Mouse (Mus musculus) midbrain, embryonic 16.5 days (tissue): ENCODE data around the gene Cpeb2. TPM values are rescaled to one million over a fixed set of nuclear protein-coding genes. Genes with fewer than 3 reads are reported as not detected.

Experiments
- ATAC-seq: fragments of 200-750 bp; cut with Nextera tagmentation; 2 replicates; pipeline ENCODE4 v1.8.0; 2017; ENCODE audit warnings: moderate TSS enrichment
- H3K27ac ChIP-seq: fragments of 300-500 bp; sonication (generic); 2 replicates; pipeline ENCODE4 v1.5.1; 2014; ENCODE audit warnings: mild to moderate bottlenecking, low read length, mixed read lengths
- H3K27me3 ChIP-seq: fragments of 300-500 bp; sonication (generic); 2 replicates; pipeline ENCODE4 v1.6.1; 2014; ENCODE audit warnings: low read depth, low read length, mixed read lengths; ENCODE audit not compliant: control insufficient read depth, insufficient read depth
- H3K36me3 ChIP-seq: fragments of 300-500 bp; sonication (generic); 2 replicates; pipeline ENCODE4 v1.6.1; 2014; ENCODE audit warnings: mild to moderate bottlenecking, low read length, moderate library complexity, mixed read lengths; ENCODE audit not compliant: control insufficient read depth, insufficient read depth
- H3K4me1 ChIP-seq: fragments of 300-500 bp; sonication (generic); 2 replicates; pipeline ENCODE4 v1.6.1; 2014; ENCODE audit warnings: mild to moderate bottlenecking, low read length, mixed read lengths; ENCODE audit not compliant: control insufficient read depth, insufficient read depth
- H3K4me2 ChIP-seq: fragments of 300-500 bp; sonication (generic); 2 replicates; pipeline ENCODE4 v1.6.1; 2014; ENCODE audit warnings: mild to moderate bottlenecking, low read length, mixed read lengths
- H3K4me3 ChIP-seq: fragments of 300-500 bp; sonication (generic); 2 replicates; pipeline ENCODE4 v1.5.1; 2014; ENCODE audit warnings: low read depth, mild to moderate bottlenecking, low read length, moderate library complexity, mixed read lengths
- H3K9ac ChIP-seq: fragments of 300-500 bp; sonication (generic); 2 replicates; pipeline ENCODE4 v1.6.1; 2014; ENCODE audit warnings: low read depth, low read length, mixed read lengths
- H3K9me3 ChIP-seq: fragments of 300-500 bp; sonication (generic); replicated peaks from 2 replicates; pipeline ENCODE4 v1.6.1; 2014; ENCODE audit warnings: mild to moderate bottlenecking, low read length, mixed read lengths; ENCODE audit not compliant: control insufficient read depth, poor library complexity, severe bottlenecking
- WGBS: fragments of 180-500 bp; shearing (Covaris S2); extraction: QIAGEN DNeasy Blood & Tissue Kit; methylation state at CpG from one replicate; pipeline ENCODE4 v1.1.7; 2014; 5-methylcytosine and 5-hydroxymethylcytosine counted together
- polyA plus RNA-seq: library from polyadenylated mRNA; unstranded; fragments of >200 nt; fragmentation: Nextera tagmentation; extraction: Ambion mirVana; gene quantifications from 2 replicates; pipeline ENCODE4 v1.2.1, GENCODE M21; 2015

Cpeb2 gene
- polyA plus RNA-seq, 1 experiment from 2014 or later: 15.7 TPM

- H3K4me1 ChIP-seq: no peaks in the 10 kb centered on the region
- 91% methylated on average over 4 of the region's 4 CpGs for WGBS
- no peak overlapping the region for H3K4me3 ChIP-seq
- H3K9ac ChIP-seq: no peak overlapping the region
- H3K9me3 ChIP-seq: no peaks in the 10 kb centered on the region
- peaks cover 6% of the 10 kb centered on the region; the same call in 1 of the 2 replicates for H3K36me3 ChIP-seq
- H3K4me2 ChIP-seq: no peak overlapping the region
- H3K27ac ChIP-seq: no peak overlapping the region
- no peaks in the 10 kb centered on the region for H3K27me3 ChIP-seq
- no peak for ATAC-seq
Measured at GRCm38 (mm10) chr5:43293136-43293535, 60.2 kb downstream of the Cpeb2 start.

GRCm38 (mm10) chr5:43297459-43297858, 64.5 kb downstream of the Cpeb2 start:
- H3K4me3 ChIP-seq: no peak overlapping the region
- H3K36me3 ChIP-seq: no peaks in the 10 kb centered on the region
- H3K4me2 ChIP-seq: no peak overlapping the region
- H3K4me1 ChIP-seq: no peaks in the 10 kb centered on the region
- H3K27ac ChIP-seq: no peak overlapping the region
- H3K9me3 ChIP-seq: no peaks in the 10 kb centered on the region
- H3K9ac ChIP-seq: no peak overlapping the region
- 86% methylated on average over 7 of the region's 7 CpGs for WGBS
- no peak for ATAC-seq
- H3K27me3 ChIP-seq: no peaks in the 10 kb centered on the region

- no peak overlapping the region for H3K27ac ChIP-seq
- no peak overlapping the region for H3K4me2 ChIP-seq
- H3K36me3 ChIP-seq: no peaks in the 10 kb centered on the region
- H3K9me3 ChIP-seq: no peaks in the 10 kb centered on the region
- no peak overlapping the region for H3K4me3 ChIP-seq
- WGBS: 83% methylated on average over 2 of the region's 2 CpGs
- H3K9ac ChIP-seq: no peak overlapping the region
- no peak for ATAC-seq
- H3K4me1 ChIP-seq: no peaks in the 10 kb centered on the region
- no peaks in the 10 kb centered on the region for H3K27me3 ChIP-seq
Measured at GRCm38 (mm10) chr5:43298975-43299374, 66.0 kb downstream of the Cpeb2 start.

GRCm38 (mm10) chr5:43300076-43300475, 67.1 kb downstream of the Cpeb2 start:
- Histone ChIP-seq H3K4me2 (no peak overlapping the region), H3K27me3 (no peaks in the 10 kb centered on the region), H3K4me1 (no peaks in the 10 kb centered on the region), H3K9me3 (no peaks in the 10 kb centered on the region), H3K36me3 (no peaks in the 10 kb centered on the region), H3K4me3 (no peak overlapping the region), H3K27ac (no peak overlapping the region), H3K9ac (no peak overlapping the region)
- ATAC-seq: no peak
- WGBS: 94% methylated on average over 5 of the region's 5 CpGs

GRCm38 (mm10) chr5:43300979-43301378, 68.0 kb downstream of the Cpeb2 start:
- no peaks in the 10 kb centered on the region for H3K27me3 ChIP-seq
- no peak overlapping the region for H3K4me3 ChIP-seq
- 45% methylated on average over 3 of the region's 3 CpGs for WGBS
- no peaks in the 10 kb centered on the region for H3K9me3 ChIP-seq
- no peaks in the 10 kb centered on the region for H3K4me1 ChIP-seq
- no peak overlapping the region for H3K9ac ChIP-seq
- no peak overlapping the region for H3K27ac ChIP-seq
- no peak overlapping the region for H3K4me2 ChIP-seq
- no peaks in the 10 kb centered on the region for H3K36me3 ChIP-seq
- ATAC-seq: no peak

- H3K36me3 ChIP-seq: no peaks in the 10 kb centered on the region
- ATAC-seq: no peak
- no peak overlapping the region for H3K4me2 ChIP-seq
- no peak overlapping the region for H3K9ac ChIP-seq
- no peak overlapping the region for H3K27ac ChIP-seq
- no peaks in the 10 kb centered on the region for H3K9me3 ChIP-seq
- H3K27me3 ChIP-seq: no peaks in the 10 kb centered on the region
- no peak overlapping the region for H3K4me3 ChIP-seq
- H3K4me1 ChIP-seq: no peaks in the 10 kb centered on the region
- WGBS: 74% methylated on average over 1 of the region's 1 CpGs
Measured at GRCm38 (mm10) chr5:43303504-43303903, 70.5 kb downstream of the Cpeb2 start.

GRCm38 (mm10) chr5:43305449-43305848, 72.5 kb downstream of the Cpeb2 start:
- no peaks in the 10 kb centered on the region for H3K36me3 ChIP-seq
- H3K4me1 ChIP-seq: no peaks in the 10 kb centered on the region
- H3K4me3 ChIP-seq: no peak overlapping the region
- H3K9me3 ChIP-seq: no peaks in the 10 kb centered on the region
- no peaks in the 10 kb centered on the region for H3K27me3 ChIP-seq
- no peak overlapping the region for H3K4me2 ChIP-seq
- ATAC-seq: no peak
- H3K27ac ChIP-seq: no peak overlapping the region
- 90% methylated on average over 3 of the region's 3 CpGs for WGBS
- no peak overlapping the region for H3K9ac ChIP-seq

GRCm38 (mm10) chr5:43309961-43310360, 77.0 kb downstream of the Cpeb2 start:
- Histone ChIP-seq H3K4me2 (no peak overlapping the region), H3K9me3 (no peaks in the 10 kb centered on the region), H3K9ac (no peak overlapping the region), H3K4me1 (no peaks in the 10 kb centered on the region), H3K27me3 (no peaks in the 10 kb centered on the region), H3K36me3 (no peaks in the 10 kb centered on the region), H3K27ac (no peak overlapping the region), H3K4me3 (no peak overlapping the region)
- WGBS: 43% methylated on average over 4 of the region's 4 CpGs
- no peak for ATAC-seq

- Histone ChIP-seq H3K27me3 (no peaks in the 10 kb centered on the region), H3K9ac (no peak overlapping the region), H3K36me3 (no peaks in the 10 kb centered on the region), H3K27ac (no peak overlapping the region), H3K4me2 (no peak overlapping the region), H3K4me3 (no peak overlapping the region), H3K9me3 (no peaks in the 10 kb centered on the region), H3K4me1 (no peaks in the 10 kb centered on the region)
- 83% methylated on average over 3 of the region's 3 CpGs for WGBS
- no peak for ATAC-seq
Measured at GRCm38 (mm10) chr5:43324311-43324862, 91.4 kb downstream of the Cpeb2 start.
